Mouse (Mus musculus): ENCODE measurements around the gene Runx2. TPM values are rescaled to one million over a fixed set of nuclear protein-coding genes. Genes with fewer than 3 reads are reported as not detected.
A peak's percentile ranks its signal among the peaks of the same experiment; 100 is the strongest.

The Runx2 gene
- polyA plus RNA-seq, 1 experiment from 2014 or later = 0.25 TPM

DNA sequence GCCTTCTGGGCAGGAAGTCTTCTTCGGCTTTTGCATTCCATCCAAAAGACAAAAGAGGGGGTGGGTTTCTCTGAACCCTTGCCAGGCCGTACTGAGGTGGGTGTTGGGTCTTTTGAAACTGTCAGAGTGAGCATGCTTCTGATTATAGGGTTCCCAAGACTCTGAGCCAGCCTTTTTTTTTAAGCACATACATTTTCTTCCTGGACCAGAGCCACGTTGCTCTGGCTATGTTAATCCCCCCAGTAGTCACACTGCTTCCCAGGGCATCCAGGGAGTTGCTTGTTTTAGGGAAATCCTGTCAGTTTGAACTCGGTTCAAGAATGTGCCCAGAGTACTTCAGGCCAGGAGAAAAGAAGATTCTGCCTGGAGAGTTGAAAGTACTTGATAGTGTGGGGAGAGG lies 286.0 kb downstream of the Runx2 start:
- peak; percentile 51 for DNase-seq (ENCODE audit: low spot score)
- no peaks in the 10 kb centered on the region for H3K27me3 ChIP-seq (replicated peaks; ENCODE audit: control insufficient read depth, insufficient read depth, low read length)
- 25% methylated on average over 4 of the region's 4 CpGs for WGBS

GRCm38 (mm10) chr17:44524146-44524545 lies 290.5 kb downstream of the Runx2 start:
- H3K27me3 ChIP-seq (replicated peaks; ENCODE audit: control insufficient read depth, insufficient read depth, low read length) = no peaks in the 10 kb centered on the region
- no peaks in the 10 kb centered on the region for H3K4me1 ChIP-seq (ENCODE audit: control insufficient read depth, insufficient read depth, low read length)
- no peak overlapping the region for H3K4me3 ChIP-seq (ENCODE audit: low read depth, low read length)
- H3K36me3 ChIP-seq (ENCODE audit: control insufficient read depth, insufficient read depth, low read length) = no peaks in the 10 kb centered on the region
- ATAC-seq (no peak), DNase-seq (ENCODE audit: low spot score) (no peak)
- no peak overlapping the region for H3K27ac ChIP-seq (ENCODE audit: low read depth, low read length)
- WGBS = 79% methylated on average over 1 of the region's 1 CpGs
- no peak overlapping the region for H3K4me2 ChIP-seq (ENCODE audit: low read length)
- no peaks in the 10 kb centered on the region for H3K9me3 ChIP-seq (replicated peaks; ENCODE audit: control insufficient read depth, low read length)
- no peak overlapping the region for H3K9ac ChIP-seq (ENCODE audit: low read length)

More for the DNA sequence above, 286.0 kb downstream of the Runx2 start:
- ATAC-seq = no peak
- no peak overlapping the region for H3K4me3 ChIP-seq (ENCODE audit: low read depth, low read length)
- no peaks in the 10 kb centered on the region for H3K4me1 ChIP-seq (ENCODE audit: control insufficient read depth, insufficient read depth, low read length)
- H3K9me3 ChIP-seq (replicated peaks; ENCODE audit: control insufficient read depth, low read length) = no peaks in the 10 kb centered on the region
- H3K36me3 ChIP-seq (ENCODE audit: control insufficient read depth, insufficient read depth, low read length) = no peaks in the 10 kb centered on the region
- H3K9ac ChIP-seq (ENCODE audit: low read length) = no peak overlapping the region
- no peak overlapping the region for H3K27ac ChIP-seq (ENCODE audit: low read depth, low read length)
- no peak overlapping the region for H3K4me2 ChIP-seq (ENCODE audit: low read length)

- H3K9me3 ChIP-seq (replicated peaks; ENCODE audit: control insufficient read depth, low read length) = no peaks in the 10 kb centered on the region
- 76% methylated on average over 5 of the region's 5 CpGs for WGBS
- H3K4me1 ChIP-seq (ENCODE audit: control insufficient read depth, insufficient read depth, low read length) = no peaks in the 10 kb centered on the region
- H3K27me3 ChIP-seq (replicated peaks; ENCODE audit: control insufficient read depth, insufficient read depth, low read length) = no peaks in the 10 kb centered on the region
- H3K36me3 ChIP-seq (ENCODE audit: control insufficient read depth, insufficient read depth, low read length) = no peaks in the 10 kb centered on the region
- no peak overlapping the region for H3K4me3 ChIP-seq (ENCODE audit: low read depth, low read length)
- no peak for DNase-seq (ENCODE audit: low spot score)
- H3K27ac ChIP-seq (ENCODE audit: low read depth, low read length) = no peak overlapping the region
- no peak for ATAC-seq
- no peak overlapping the region for H3K4me2 ChIP-seq (ENCODE audit: low read length)
- H3K9ac ChIP-seq (ENCODE audit: low read length) = no peak overlapping the region
These were observed 291.7 kb downstream of the Runx2 start for GRCm38 (mm10) chr17:44522906-44523305.

- Histone ChIP-seq H3K4me1 (ENCODE audit: control insufficient read depth, insufficient read depth, low read length) (no peaks in the 10 kb centered on the region), H3K9me3 (replicated peaks; ENCODE audit: control insufficient read depth, low read length) (no peaks in the 10 kb centered on the region), H3K4me2 (ENCODE audit: low read length) (no peak overlapping the region), H3K27ac (ENCODE audit: low read depth, low read length) (no peak overlapping the region), H3K36me3 (ENCODE audit: control insufficient read depth, insufficient read depth, low read length) (no peaks in the 10 kb centered on the region), H3K9ac (ENCODE audit: low read length) (no peak overlapping the region), H3K4me3 (ENCODE audit: low read depth, low read length) (no peak overlapping the region), H3K27me3 (replicated peaks; ENCODE audit: control insufficient read depth, insufficient read depth, low read length) (no peaks in the 10 kb centered on the region)
- WGBS = 76% methylated on average over 11 of the region's 11 CpGs
- ATAC-seq (no peak), DNase-seq (ENCODE audit: low spot score) (no peak)
These were observed 294.2 kb downstream of the Runx2 start for GRCm38 (mm10) chr17:44520122-44521075.

DNA sequence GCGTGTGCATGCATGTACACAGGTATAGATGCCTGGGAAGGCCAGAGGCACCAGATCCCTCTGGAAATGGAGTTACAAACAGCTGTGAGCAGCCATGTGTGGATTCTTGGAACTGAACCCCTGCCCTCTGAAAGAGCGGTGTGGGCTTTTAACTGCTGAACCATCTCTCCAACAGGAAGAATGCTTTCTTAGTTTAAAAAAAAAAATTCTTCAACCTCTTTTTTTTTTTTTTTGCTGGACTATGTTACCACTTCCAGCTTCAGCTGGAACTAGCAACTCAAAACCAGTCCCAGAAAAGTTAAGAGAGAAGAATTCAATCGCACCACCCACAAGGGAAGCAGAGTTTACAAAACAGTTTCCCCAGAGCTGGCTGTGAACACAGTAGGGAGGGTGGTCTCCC lies 295.2 kb downstream of the Runx2 start:
- no peak overlapping the region for H3K27ac ChIP-seq (ENCODE audit: low read depth, low read length)
- H3K4me2 ChIP-seq (ENCODE audit: low read length) = no peak overlapping the region
- no peak overlapping the region for H3K9ac ChIP-seq (ENCODE audit: low read length)
- ATAC-seq (no peak), DNase-seq (ENCODE audit: low spot score) (no peak)
- no peaks in the 10 kb centered on the region for H3K27me3 ChIP-seq (replicated peaks; ENCODE audit: control insufficient read depth, insufficient read depth, low read length)
- H3K4me1 ChIP-seq (ENCODE audit: control insufficient read depth, insufficient read depth, low read length) = no peaks in the 10 kb centered on the region
- WGBS = 89% methylated on average over 3 of the region's 3 CpGs
- H3K36me3 ChIP-seq (ENCODE audit: control insufficient read depth, insufficient read depth, low read length) = no peaks in the 10 kb centered on the region
- no peak overlapping the region for H3K4me3 ChIP-seq (ENCODE audit: low read depth, low read length)
- H3K9me3 ChIP-seq (replicated peaks; ENCODE audit: control insufficient read depth, low read length) = no peaks in the 10 kb centered on the region

DNA sequence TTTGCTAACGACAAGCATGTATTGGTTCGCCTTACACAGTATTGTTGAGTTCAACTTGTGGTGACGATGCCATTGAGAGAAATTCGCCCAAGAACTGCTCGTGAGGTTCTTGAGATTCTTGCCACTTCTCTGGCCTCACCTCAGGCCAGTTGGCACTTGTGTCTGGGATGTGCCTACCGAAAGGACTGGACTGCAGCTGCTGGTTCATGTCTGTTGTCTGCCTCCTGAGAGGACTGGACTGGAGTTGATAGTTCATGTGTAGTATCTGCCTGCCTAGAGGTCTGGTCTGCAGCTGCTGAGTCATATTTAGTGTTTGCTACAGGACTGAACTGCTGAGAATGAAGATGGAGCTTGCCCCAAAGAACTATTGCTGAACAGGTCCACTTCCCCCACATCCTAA lies 296.4 kb downstream of the Runx2 start:
- ATAC-seq (no peak), DNase-seq (ENCODE audit: low spot score) (no peak)
- 89% methylated on average over 6 of the region's 6 CpGs for WGBS
- no peaks in the 10 kb centered on the region for H3K9me3 ChIP-seq (replicated peaks; ENCODE audit: control insufficient read depth, low read length)
- H3K27me3 ChIP-seq (replicated peaks; ENCODE audit: control insufficient read depth, insufficient read depth, low read length) = no peaks in the 10 kb centered on the region
- H3K9ac ChIP-seq (ENCODE audit: low read length) = no peak overlapping the region
- no peaks in the 10 kb centered on the region for H3K36me3 ChIP-seq (ENCODE audit: control insufficient read depth, insufficient read depth, low read length)
- no peak overlapping the region for H3K4me2 ChIP-seq (ENCODE audit: low read length)
- no peak overlapping the region for H3K4me3 ChIP-seq (ENCODE audit: low read depth, low read length)
- H3K27ac ChIP-seq (ENCODE audit: low read depth, low read length) = no peak overlapping the region
- H3K4me1 ChIP-seq (ENCODE audit: control insufficient read depth, insufficient read depth, low read length) = no peaks in the 10 kb centered on the region

DNA sequence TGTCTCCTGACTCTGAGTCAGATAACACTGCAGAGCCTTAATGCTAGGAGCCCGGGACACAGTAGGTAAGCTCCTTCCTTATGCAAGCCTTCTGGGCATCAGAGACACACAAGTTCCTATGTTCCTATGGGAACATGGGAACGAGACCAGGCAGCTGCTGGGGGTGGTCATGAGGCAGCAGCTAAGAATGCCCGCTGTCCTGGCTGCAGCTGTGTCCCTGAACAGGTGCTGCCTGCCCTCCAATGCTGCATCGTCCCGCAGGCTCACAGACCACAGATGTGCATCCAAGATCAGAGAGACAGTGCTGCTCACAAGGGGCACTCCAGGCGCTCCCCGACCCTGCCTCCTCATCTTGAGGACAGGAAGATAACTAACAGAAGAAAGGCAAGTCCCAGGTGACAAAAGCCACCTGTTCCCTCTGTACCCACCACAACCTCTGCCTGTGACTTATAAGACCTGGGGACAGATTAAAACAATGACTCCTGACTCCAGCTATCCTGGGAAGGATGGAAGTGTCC lies 306.3 kb downstream of the Runx2 start:
- WGBS = 74% methylated on average over 7 of the region's 7 CpGs
- Histone ChIP-seq H3K27ac (ENCODE audit: low read depth, low read length) (no peak overlapping the region), H3K36me3 (ENCODE audit: control insufficient read depth, insufficient read depth, low read length) (no peaks in the 10 kb centered on the region), H3K4me2 (ENCODE audit: low read length) (no peak overlapping the region), H3K9ac (ENCODE audit: low read length) (no peak overlapping the region), H3K9me3 (replicated peaks; ENCODE audit: control insufficient read depth, low read length) (no peaks in the 10 kb centered on the region), H3K27me3 (replicated peaks; ENCODE audit: control insufficient read depth, insufficient read depth, low read length) (no peaks in the 10 kb centered on the region), H3K4me3 (ENCODE audit: low read depth, low read length) (no peak overlapping the region), H3K4me1 (ENCODE audit: control insufficient read depth, insufficient read depth, low read length) (no peaks in the 10 kb centered on the region)
- ATAC-seq (no peak), DNase-seq (ENCODE audit: low spot score) (no peak)

DNA sequence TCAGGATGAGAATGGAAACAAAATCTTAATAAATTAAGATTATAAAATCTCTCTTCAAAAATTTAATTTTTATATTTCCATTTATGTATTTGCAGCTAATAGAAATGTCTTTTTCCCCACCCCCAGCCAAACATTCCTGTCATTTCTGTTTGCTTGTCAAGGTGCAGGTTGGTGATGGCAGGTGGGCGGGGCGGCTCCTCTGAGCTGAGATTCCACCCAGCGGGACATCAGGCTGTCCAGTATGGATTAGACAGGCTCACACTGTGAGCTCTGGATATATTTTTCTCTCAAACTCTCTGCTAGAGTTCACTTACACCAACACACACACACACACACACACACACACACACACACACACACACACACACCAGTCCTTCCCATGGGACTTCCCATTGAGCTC lies 306.9 kb downstream of the Runx2 start:
- 82% methylated on average over 3 of the region's 3 CpGs for WGBS
- no peak overlapping the region for H3K9ac ChIP-seq (ENCODE audit: low read length)
- no peak overlapping the region for H3K4me3 ChIP-seq (ENCODE audit: low read depth, low read length)
- H3K36me3 ChIP-seq (ENCODE audit: control insufficient read depth, insufficient read depth, low read length) = no peaks in the 10 kb centered on the region
- no peak overlapping the region for H3K4me2 ChIP-seq (ENCODE audit: low read length)
- no peaks in the 10 kb centered on the region for H3K9me3 ChIP-seq (replicated peaks; ENCODE audit: control insufficient read depth, low read length)
- DNase-seq (ENCODE audit: low spot score) = no peak
- no peaks in the 10 kb centered on the region for H3K4me1 ChIP-seq (ENCODE audit: control insufficient read depth, insufficient read depth, low read length)
- no peak for ATAC-seq
- H3K27ac ChIP-seq (ENCODE audit: low read depth, low read length) = no peak overlapping the region
- H3K27me3 ChIP-seq (replicated peaks; ENCODE audit: control insufficient read depth, insufficient read depth, low read length) = no peaks in the 10 kb centered on the region

DNA sequence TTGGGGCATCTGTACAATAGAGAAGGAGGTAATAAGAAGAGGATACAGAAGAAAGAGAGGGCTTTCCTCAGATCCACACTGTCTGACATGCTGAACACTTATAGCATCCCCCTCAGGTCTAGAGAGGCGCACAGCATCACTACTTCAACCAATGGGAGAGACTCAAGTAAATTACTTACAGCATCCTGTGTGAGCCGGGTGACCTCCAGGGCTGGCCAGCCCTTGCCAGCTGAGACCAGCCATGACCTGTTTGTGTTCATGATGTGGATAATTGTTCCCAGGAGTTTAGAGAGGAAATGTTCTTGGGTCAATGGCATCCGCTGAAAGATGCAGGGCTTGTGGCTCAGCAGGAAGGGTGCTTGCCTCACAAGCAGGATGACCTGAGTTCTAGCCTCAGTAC lies 308.1 kb downstream of the Runx2 start:
- ATAC-seq (no peak), DNase-seq (ENCODE audit: low spot score) (no peak)
- H3K27ac ChIP-seq (ENCODE audit: low read depth, low read length) = no peak overlapping the region
- H3K9me3 ChIP-seq (replicated peaks; ENCODE audit: control insufficient read depth, low read length) = no peaks in the 10 kb centered on the region
- no peak overlapping the region for H3K4me2 ChIP-seq (ENCODE audit: low read length)
- no peaks in the 10 kb centered on the region for H3K27me3 ChIP-seq (replicated peaks; ENCODE audit: control insufficient read depth, insufficient read depth, low read length)
- no peaks in the 10 kb centered on the region for H3K36me3 ChIP-seq (ENCODE audit: control insufficient read depth, insufficient read depth, low read length)
- H3K9ac ChIP-seq (ENCODE audit: low read length) = no peak overlapping the region
- H3K4me3 ChIP-seq (ENCODE audit: low read depth, low read length) = no peak overlapping the region
- H3K4me1 ChIP-seq (ENCODE audit: control insufficient read depth, insufficient read depth, low read length) = no peaks in the 10 kb centered on the region
- 74% methylated on average over 3 of the region's 3 CpGs for WGBS
